Mouse (Mus musculus): ENCODE data around the gene Spa17. TPM values are rescaled to one million over a fixed set of nuclear protein-coding genes. Genes with fewer than 3 reads are reported as not detected.

Gene Spa17
- total and polyA plus RNA-seq, 3 experiments = 0.46 to 2.6 TPM; not detected in 1

DNA sequence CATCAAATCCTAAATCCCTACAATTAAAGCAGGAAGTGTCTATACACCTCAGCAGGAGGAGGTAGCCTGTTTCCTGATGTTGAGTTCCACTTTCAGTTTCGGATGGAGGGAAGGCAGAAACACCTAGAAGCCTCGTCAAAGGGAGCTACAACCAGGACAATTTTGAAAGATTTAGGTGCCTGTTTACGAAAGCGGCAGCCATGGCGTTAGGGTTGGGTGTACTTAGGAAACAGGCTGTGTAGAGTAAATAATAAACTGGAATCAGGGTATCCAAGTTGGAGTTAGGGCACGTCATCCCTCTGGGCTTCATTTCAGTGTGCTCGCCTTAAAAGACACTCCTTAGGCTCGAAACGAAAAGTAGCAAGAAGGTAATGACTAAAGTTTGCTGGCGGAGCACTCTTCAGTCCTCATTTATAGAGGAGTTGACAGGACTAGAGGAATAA is 42.9 kb upstream of the Spa17 start:
- Histone ChIP-seq H3K27ac (ENCODE audit: control insufficient read depth, low read depth, low read length) (peak overlapping the region; percentile 71), H3K79me2 (ENCODE audit: control insufficient read depth, insufficient read depth, low read length, poor library complexity) (peaks cover 17% of the 10 kb centered on the region), H3K36me3 (ENCODE audit: control insufficient read depth in 1 of 2, insufficient read depth in 2 of 2, low read length in 2 of 2) (peaks cover 18 to 22% of the 10 kb centered on the region in 2 experiments), H3K9me3 (replicated peaks; ENCODE audit: insufficient read depth, low read length) (no peaks in the 10 kb centered on the region), H3K9ac (ENCODE audit: control insufficient read depth, low read depth, low read length, poor library complexity, severe bottlenecking) (peak overlapping the region; percentile 90), H3K27me3 (ENCODE audit: control insufficient read depth in 1 of 2, insufficient read depth in 2 of 2, low read length in 2 of 2) (no peaks in the 10 kb centered on the region), H3K4me3 (ENCODE audit: control insufficient read depth in 1 of 2, insufficient read depth in 1 of 2, low read depth in 2 of 2, low read length in 2 of 2) (peak overlapping the region; percentile 67 to 89), H3K4me1 (ENCODE audit: control insufficient read depth in 1 of 2, insufficient read depth in 2 of 2, low read length in 2 of 2) (peaks cover 4 to 19% of the 10 kb centered on the region in 2 experiments)
- DNase-seq (ENCODE audit: low read depth, low spot score) = peak; percentile 63
- TF ChIP-seq TCF12 (IDR thresholded peaks at IDR 0.05; ENCODE audit: low read depth, low read length) (no peak), UBTF (IDR thresholded peaks at IDR 0.05; ENCODE audit: borderline replicate concordance, insufficient read depth, low read depth, low read length) (no peak), EP300 (IDR thresholded peaks at IDR 0.05; ENCODE audit: low read depth in 1 of 2, low read length in 2 of 2) (no peak), MYC (IDR thresholded peaks at IDR 0.05; ENCODE audit: low read depth, low read length) (no peak), MXI1 (IDR thresholded peaks at IDR 0.05; ENCODE audit: low read depth, low read length) (no peak), RAD21 (IDR thresholded peaks at IDR 0.05; ENCODE audit: low read depth, low read length) (no peak), ELF1 (IDR thresholded peaks at IDR 0.05; ENCODE audit: low read depth, low read length) (peak; percentile 13; the same call in 1 of the 2 replicates), JUND (IDR thresholded peaks at IDR 0.05; ENCODE audit: low read depth, low read length) (no peak), RCOR1 (IDR thresholded peaks at IDR 0.05; ENCODE audit: low read depth, low read length) (no peak), POLR2AphosphoS5 (IDR thresholded peaks at IDR 0.05; ENCODE audit: borderline replicate concordance, low read depth, low read length) (no peak), KAT2A (conservative IDR thresholded peaks at IDR 0.05; ENCODE audit: low read depth, low read length) (no peak), ETS1 (IDR thresholded peaks at IDR 0.05; ENCODE audit: low read depth, low read length) (0 out of 2 replicates have a peak, but pooled peaks have one; percentile 23)

DNA sequence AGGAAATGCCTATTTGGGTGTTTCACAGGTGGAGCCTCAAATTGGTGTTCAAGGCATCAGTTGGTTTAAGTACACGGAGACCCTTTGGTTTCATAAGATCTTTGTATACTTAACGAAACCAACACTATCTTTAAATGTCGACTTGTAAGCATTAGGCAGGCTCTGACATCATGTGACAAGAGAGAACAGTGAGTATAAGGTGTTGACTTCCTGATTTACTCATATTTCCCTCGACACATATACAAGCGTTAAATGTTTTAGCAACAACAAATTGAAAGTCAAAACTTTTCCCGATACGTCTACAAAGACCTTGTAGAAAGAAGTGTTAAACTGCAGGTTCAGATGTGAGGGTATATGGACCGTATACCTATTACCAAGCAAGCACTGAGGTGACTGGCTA is 42.4 kb upstream of the Spa17 start:
- H3K4me1 ChIP-seq (ENCODE audit: control insufficient read depth in 1 of 2, insufficient read depth in 2 of 2, low read length in 2 of 2) = peaks cover 4 to 19% of the 10 kb centered on the region in 2 experiments
- peak overlapping the region; percentile 38; the same call in 1 of the 2 replicates for H3K27ac ChIP-seq (ENCODE audit: control insufficient read depth, low read depth, low read length)
- no peaks in the 10 kb centered on the region for H3K27me3 ChIP-seq (ENCODE audit: control insufficient read depth in 1 of 2, insufficient read depth in 2 of 2, low read length in 2 of 2)
- peaks cover 20 to 22% of the 10 kb centered on the region in 2 experiments for H3K36me3 ChIP-seq (ENCODE audit: control insufficient read depth in 1 of 2, insufficient read depth in 2 of 2, low read length in 2 of 2)
- peak overlapping the region; percentile 90 for H3K9ac ChIP-seq (ENCODE audit: control insufficient read depth, low read depth, low read length, poor library complexity, severe bottlenecking)
- H3K79me2 ChIP-seq (ENCODE audit: control insufficient read depth, insufficient read depth, low read length, poor library complexity) = peaks cover 17% of the 10 kb centered on the region
- TF ChIP-seq NRF1 (IDR thresholded peaks at IDR 0.05; ENCODE audit: insufficient read depth, low read depth, low read length, poor library complexity, severe bottlenecking) = no peak
- TF ChIP-seq CHD1 (IDR thresholded peaks at IDR 0.05; ENCODE audit: low read depth, low read length) = no peak
- TF ChIP-seq POLR2A (IDR thresholded peaks at IDR 0.05; ENCODE audit: control insufficient read depth in 1 of 2, insufficient read depth in 1 of 2, low read depth in 1 of 2, low read length in 2 of 2, poor library complexity in 1 of 2) = no peak
- TF ChIP-seq GABPA (IDR thresholded peaks at IDR 0.05; ENCODE audit: low read depth, low read length) = no peak
- no peak for TF ChIP-seq MYC (IDR thresholded peaks at IDR 0.05; ENCODE audit: low read depth, low read length)
- TF ChIP-seq ELF1 (IDR thresholded peaks at IDR 0.05; ENCODE audit: low read depth, low read length) = no peak
- 0 out of 2 replicates have a peak, but pooled peaks have one; percentile 40 for TF ChIP-seq MAX (IDR thresholded peaks at IDR 0.05; ENCODE audit: low read length)
- no peak for TF ChIP-seq CTCF (IDR thresholded peaks at IDR 0.05 in 2 of 3, conservative IDR thresholded peaks at IDR 0.05 in 1 of 3; ENCODE audit: control insufficient read depth in 1 of 3, insufficient read depth in 1 of 3, low read depth in 2 of 3, low read length in 3 of 3, poor library complexity in 1 of 3, severe bottlenecking in 1 of 3)
- no peak for TF ChIP-seq ZNF384 (IDR thresholded peaks at IDR 0.05; ENCODE audit: low read depth, low read length)
- no peak for TF ChIP-seq MEF2A (IDR thresholded peaks at IDR 0.05; ENCODE audit: extremely low read depth, insufficient replicate concordance, low read depth, low read length, poor library complexity, severe bottlenecking)
- TF ChIP-seq USF1 (IDR thresholded peaks at IDR 0.05; ENCODE audit: low read depth, low read length) = peak; percentile 79
- TF ChIP-seq TCF12 (IDR thresholded peaks at IDR 0.05; ENCODE audit: low read depth, low read length) = no peak
- no peak for TF ChIP-seq NELFE (IDR thresholded peaks at IDR 0.05; ENCODE audit: low read depth, low read length)
- TF ChIP-seq POLR2AphosphoS5 (IDR thresholded peaks at IDR 0.05; ENCODE audit: borderline replicate concordance, low read depth, low read length) = no peak
- no peak for TF ChIP-seq E2F4 (IDR thresholded peaks at IDR 0.05; ENCODE audit: borderline replicate concordance, low read depth, low read length)
- TF ChIP-seq SIN3A (IDR thresholded peaks at IDR 0.05; ENCODE audit: low read length) = peak; percentile 50
- peak overlapping the region; percentile 67 to 89 for H3K4me3 ChIP-seq (ENCODE audit: control insufficient read depth in 1 of 2, insufficient read depth in 1 of 2, low read depth in 2 of 2, low read length in 2 of 2)
- no peaks in the 10 kb centered on the region for H3K9me3 ChIP-seq (replicated peaks; ENCODE audit: insufficient read depth, low read length)
- DNase-seq (ENCODE audit: low read depth, low spot score) = peak; percentile 67
